Mouse (Mus musculus) embryo, embryonic 10 days (tissue): Measurements from ENCODE around the gene Cyp17a1.

ENCODE experiments used
- DNase-seq: peaks from one replicate; pipeline ENCODE4 v3.0.0-alpha.2; 2015; ENCODE audit warnings: low spot score

Cyp17a1 gene

DNA sequence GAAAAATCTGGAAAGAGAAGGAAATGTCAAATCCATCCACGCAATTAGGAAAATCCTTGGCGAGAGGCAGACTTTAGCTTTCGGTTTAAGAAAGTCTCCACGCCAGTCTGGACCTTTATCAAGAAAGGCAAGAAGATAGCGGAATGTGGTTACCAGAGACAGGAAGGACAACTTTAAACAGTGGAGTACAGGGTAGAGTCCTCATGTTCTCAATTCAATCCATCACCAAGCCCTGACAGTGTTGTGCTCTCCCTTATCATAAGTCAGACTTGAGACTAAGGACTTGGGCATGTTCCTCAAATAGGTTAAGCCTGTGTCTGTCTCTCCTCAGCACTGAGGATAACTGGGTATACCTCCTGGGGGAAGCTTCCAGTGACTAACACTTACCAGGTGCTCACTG lies 3.2 kb downstream of the Cyp17a1 start:
- no peak for DNase-seq

GRCm38 (mm10) chr19:46668263-46668662 lies 4.7 kb downstream of the Cyp17a1 start:
- DNase-seq = no peak

DNA sequence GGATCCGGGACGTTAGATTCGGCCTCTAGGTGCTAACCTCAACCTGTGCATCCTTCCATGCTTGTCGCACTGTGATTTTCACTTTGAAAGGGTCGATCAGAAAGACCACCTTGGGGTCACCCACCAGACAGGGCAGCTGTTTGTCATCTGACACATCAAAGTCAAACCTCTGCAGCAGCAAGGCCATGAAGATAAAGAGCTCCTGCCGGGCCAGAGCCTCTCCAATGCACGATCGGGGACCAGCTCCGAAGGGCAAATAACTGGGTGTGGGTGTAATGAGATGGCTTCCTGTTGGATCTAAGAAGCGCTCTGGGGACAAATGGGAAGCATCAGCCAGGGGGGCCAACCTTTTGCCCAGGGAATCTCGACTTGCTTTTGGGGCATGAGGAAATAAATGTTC lies 5.7 kb downstream of the Cyp17a1 start:
- no peak for DNase-seq

DNA sequence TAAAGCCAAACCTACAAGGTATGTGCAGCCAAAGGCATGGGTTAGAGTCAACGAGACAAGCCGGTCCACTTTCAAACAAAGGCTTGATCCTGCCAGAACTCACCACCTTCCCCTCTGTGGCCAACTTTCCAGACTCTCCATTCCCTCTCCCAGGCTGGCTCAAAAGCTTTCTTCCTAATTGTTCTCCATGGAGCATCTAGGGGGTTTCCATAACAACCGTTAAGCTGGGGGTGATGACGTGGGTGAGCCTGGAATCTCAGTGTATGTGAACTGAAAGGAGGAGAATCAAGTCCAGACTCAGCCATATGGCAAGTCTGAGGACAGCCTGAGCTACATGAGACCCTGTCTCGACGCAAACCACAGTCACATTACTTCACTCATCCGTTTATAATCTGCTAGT lies 7.5 kb downstream of the Cyp17a1 start:
- DNase-seq = peak; percentile 36

DNA sequence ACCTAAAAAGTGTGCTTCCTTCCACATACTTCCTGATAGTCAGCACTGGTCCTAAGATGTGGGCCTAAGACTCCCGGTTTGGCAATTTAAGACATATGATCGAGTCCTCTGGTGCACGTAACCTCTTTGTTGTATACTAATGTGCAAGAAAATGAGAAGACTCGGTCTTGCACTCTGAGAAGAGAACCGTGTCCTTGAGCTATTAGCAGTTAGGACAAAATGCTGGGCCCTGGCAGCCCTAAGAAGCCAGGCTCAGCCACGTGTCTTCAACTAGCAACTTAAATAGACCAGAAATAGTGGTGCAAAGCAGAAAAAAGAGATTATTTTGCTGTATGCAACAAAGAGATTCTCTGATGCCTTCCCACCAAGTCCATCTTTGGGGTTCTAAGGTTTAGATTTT lies 10.2 kb downstream of the Cyp17a1 start:
- DNase-seq = no peak

- DNase-seq = no peak
Measured at GRCm38 (mm10) chr19:46662214-46662613, 10.8 kb downstream of the Cyp17a1 start.

- DNase-seq = no peak
Measured at GRCm38 (mm10) chr19:46661511-46661910, 11.5 kb downstream of the Cyp17a1 start.

- DNase-seq = no peak
Measured at GRCm38 (mm10) chr19:46658851-46659250, 14.1 kb downstream of the Cyp17a1 start.

DNA sequence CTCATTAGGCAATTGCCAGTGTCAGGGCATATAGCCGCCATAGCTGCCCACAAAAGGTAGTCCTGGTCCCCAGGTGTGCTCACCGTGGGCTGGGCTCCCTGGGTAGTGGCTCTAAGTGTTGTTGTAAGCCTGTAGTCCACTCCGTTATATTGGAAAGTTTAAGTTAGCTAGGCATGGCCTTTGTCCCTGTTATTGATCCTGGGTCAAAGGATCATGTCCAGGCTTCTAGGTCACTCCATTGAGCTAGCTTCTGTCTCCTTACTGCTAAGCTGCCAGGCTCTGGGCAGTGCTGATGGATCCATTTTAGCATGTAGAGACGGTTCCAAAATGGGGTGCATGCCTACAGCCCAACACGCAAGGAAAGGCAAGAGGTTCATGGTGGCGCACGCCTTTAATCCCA lies 14.6 kb downstream of the Cyp17a1 start:
- no peak for DNase-seq

- no peak for DNase-seq
Measured at GRCm38 (mm10) chr19:46657339-46658020, 15.5 kb downstream of the Cyp17a1 start.

- DNase-seq = no peak
Measured at GRCm38 (mm10) chr19:46656151-46656840, 16.7 kb downstream of the Cyp17a1 start.

GRCm38 (mm10) chr19:46655626-46656025 lies 17.3 kb downstream of the Cyp17a1 start:
- no peak for DNase-seq

DNA sequence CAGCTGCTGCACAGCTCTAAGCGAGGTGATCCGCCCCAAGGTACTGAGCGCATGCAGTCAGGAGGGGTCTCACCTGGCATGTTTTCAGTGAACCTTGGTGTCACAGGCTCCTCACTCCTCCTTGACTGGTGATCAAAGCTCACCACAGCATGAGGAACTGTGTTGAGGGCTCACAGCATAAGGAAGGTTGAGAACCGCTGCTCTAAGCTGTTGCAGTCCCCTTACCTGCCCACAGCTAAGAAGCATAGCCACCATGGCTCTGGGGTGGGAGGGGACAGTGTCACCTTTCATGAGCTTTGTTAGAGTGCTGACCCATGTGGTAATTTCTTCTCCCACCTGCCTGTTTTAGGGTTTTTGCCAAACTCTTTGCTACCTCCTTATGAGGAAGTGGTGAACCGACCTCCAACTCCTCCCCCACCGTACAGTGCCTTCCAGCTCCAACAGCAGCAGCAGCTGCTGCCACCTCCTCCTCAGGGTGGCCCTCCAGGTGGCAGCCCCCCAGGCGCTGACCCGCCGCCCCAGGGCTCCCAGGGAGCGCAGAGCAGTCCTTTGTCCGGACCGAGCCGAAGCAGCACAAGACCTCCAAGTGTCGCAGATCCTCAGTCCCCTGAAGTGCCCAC lies 19.2 kb downstream of the Cyp17a1 start:
- no peak for DNase-seq

DNA sequence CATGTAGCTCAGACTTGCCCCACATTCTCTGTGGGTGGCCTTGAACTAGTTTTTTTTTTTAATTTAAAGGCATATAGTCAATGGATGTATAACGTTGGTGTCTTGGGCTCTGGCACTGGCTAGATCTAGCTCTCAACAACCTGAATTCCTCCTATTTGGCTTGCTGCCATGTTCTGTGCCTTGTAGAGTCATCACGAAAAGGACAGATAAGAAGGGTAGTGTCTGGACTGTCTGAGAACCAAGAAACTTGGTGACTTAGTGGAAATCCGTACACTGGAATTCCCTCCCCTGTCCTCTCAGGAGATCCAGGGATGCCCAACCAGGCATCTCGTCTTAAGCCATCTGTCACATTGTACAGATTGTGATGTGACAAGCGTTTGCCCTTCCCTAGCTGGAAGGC lies 19.8 kb downstream of the Cyp17a1 start:
- DNase-seq = no peak

DNA sequence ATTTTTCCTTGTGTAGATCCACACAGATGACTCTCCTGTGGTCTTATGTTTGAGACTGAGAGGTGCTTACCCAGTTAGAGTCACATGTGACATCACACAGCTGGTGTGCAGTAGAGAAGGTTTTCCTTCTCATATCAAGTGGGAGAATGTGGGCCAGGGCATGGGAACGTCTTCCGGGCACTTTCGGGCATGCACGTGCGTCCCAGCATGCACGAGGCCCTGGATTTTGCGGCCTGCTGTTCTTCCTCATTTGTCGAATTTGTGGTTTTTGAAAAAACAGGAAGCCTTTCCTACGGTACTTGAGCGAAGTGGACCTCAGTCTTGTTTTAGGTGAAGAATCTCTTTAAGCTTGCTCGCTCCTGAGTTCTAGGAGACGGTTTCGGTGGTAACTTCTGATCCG lies 24.4 kb downstream of the Cyp17a1 start:
- DNase-seq = no peak

- DNase-seq = no peak
Measured at GRCm38 (mm10) chr19:46647850-46648249, 25.1 kb downstream of the Cyp17a1 start.

DNA sequence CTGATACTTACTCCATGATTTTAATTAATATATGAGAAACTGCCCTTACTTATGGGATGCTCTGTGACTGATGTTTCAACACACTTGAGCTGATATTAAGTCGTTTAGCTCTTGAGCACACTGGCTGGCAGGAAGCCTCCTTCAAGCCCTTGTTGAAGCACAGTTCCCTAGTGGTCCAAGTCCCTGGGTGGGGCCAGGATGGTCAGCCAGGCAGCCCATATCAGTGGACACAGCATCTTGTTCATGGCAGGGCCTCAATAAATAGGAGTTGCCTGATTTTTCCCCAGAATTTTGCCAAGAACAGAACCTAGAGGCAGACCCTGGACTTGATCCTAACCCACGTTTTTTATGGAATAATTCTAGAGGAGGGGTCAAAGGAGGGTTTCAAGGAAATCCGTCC lies 25.7 kb downstream of the Cyp17a1 start:
- no peak for DNase-seq

- no peak for DNase-seq
Measured at GRCm38 (mm10) chr19:46646041-46646481, 26.9 kb downstream of the Cyp17a1 start.

DNA sequence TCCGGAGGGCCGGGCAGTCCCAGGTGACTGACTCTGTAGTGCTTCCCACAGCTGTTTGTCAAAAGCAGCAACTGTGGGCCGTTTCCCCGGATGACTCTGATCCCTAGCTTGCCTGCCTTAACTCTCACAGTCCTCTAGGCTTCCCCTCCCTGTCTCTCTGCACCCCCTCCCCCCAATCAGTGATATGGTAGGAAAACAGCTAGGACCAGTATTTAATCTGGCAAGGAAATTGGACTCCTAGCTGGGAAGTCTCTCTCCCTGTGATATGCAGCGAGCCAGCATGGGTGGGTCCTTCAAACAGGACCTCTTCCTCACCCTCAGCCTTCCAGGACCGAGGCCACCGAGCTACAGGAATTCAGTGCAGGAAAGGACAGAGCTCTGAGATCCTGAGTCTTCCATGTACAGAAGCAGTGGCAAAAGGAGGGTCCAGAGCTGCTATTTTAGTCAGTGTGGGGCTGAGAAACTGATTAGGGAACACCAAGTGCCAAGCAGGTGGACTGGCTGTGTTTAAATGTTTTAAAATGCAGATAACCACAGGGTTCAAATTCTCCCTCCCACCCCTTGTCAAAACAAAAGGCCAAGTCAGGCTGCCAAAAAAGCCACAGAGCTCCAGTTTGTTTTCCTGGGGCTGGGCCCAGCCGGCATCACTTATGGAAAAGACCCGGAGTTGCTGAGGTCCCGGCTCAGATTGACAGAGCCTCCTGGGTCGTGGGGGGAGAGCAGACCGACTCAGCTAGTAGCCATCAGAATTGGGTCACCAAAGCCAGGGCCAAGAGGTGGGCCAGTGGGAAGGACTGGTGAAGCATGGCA lies 28.0 kb downstream of the Cyp17a1 start:
- peak; percentile 23 for DNase-seq

DNA sequence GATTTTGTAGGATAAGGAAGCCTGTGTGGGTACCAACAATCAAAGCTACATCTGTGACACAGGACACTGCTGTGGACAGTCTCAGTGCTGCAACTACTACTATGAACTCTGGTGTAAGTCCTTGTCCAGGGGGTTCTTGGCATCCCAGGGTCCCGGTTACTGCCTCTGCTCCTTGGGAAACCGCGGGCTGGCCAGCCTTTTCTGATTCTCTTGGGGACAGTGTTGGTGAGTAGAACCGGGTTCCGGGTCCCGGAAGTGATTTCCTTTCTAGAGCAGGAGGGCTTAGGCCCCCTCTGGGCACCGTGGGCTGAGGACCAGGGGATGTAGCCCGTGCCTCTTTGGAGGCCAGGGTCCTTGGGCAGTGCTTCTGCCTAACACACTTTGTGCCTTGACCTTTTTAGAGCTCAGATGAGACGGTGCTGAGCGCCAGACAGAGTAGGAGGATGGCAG lies 28.6 kb downstream of the Cyp17a1 start:
- DNase-seq = no peak

GRCm38 (mm10) chr19:46643236-46643635 lies 29.7 kb downstream of the Cyp17a1 start:
- DNase-seq = no peak

- DNase-seq = no peak
Measured at GRCm38 (mm10) chr19:46642136-46642753, 30.7 kb downstream of the Cyp17a1 start.
